18 mouse cellular contexts compared by ENCODE assay signal in genomic region chr9:122103550-122104284, GRCm38 (mm10). TPM values are rescaled to one million over a fixed set of nuclear protein-coding genes. Genes with fewer than 3 reads are reported as not detected.
DNase-seq lines count a peak whose midpoint lies in the region; ATAC-seq lines count a peak whose summit lies in the region.
"Had no signal": no experiment of that assay in that cellular context is flagged by ENCODE, and none has a peak within 500 bp of the region (broad histone marks: within the 10 kb centered on the region; RNA-seq: fewer than 3 reads in every experiment).

No protein-coding gene starts in this region.

- intact Hi-C loops in heart, postnatal 14 days (cut with DNase I): no loop called here

- H3K36me3 ChIP-seq in liver, embryonic 11.5 days (ENCODE audit: control insufficient read depth, insufficient read depth, low read length): no peaks in the 10 kb centered on the region
- H3K36me3 ChIP-seq: heart, embryonic 13.5 days; hindbrain, embryonic 10.5 days had no signal

- H3K27ac ChIP-seq in liver, embryonic 11.5 days (ENCODE audit: low read depth, low read length): peak overlapping the region; percentile 41; the same call in 1 of the 2 replicates
- H3K27ac ChIP-seq: heart, embryonic 13.5 days; hindbrain, embryonic 10.5 days had no signal

- H3K9me3 ChIP-seq in liver, embryonic 11.5 days (ENCODE audit: control insufficient read depth, low read length): no peaks in the 10 kb centered on the region
- H3K9me3 ChIP-seq: heart, embryonic 13.5 days; hindbrain, embryonic 10.5 days had no signal

- no peak overlapping the region for H3K4me3 ChIP-seq in liver, embryonic 11.5 days (ENCODE audit: low read depth, low read length)
- H3K4me3 ChIP-seq: heart, embryonic 13.5 days; hindbrain, embryonic 10.5 days had no signal

- H3K4me2 ChIP-seq in liver, embryonic 11.5 days: peak overlapping the region; percentile 16
- H3K4me2 ChIP-seq: heart, embryonic 13.5 days; midbrain, embryonic 11.5 days had no signal

- DNase-seq in heart, adult 11 months: peak; percentile 82
- DNase-seq in heart, postnatal 14 days: no peak
- DNase-seq in c-Kit-negative CD71-positive TER-119-positive erythroid progenitor cells, embryonic 14.5 days (ENCODE audit: low read depth, low spot score): peak; percentile 48
- no peak for DNase-seq in liver, embryonic 11.5 days (ENCODE audit: low spot score)
- DNase-seq in retina, postnatal 1 day: peak; percentile 52
- DNase-seq in embryo, embryonic 9.5 days (ENCODE audit: extremely low spot score): no peak
- no peak for DNase-seq in spleen, postnatal 36 days (ENCODE audit: low spot score in 2 of 2)
- DNase-seq in thymus, postnatal 10 days (ENCODE audit: low spot score in 2 of 2): no peak
- DNase-seq: adrenal gland, adult 2 months; cerebellum, adult 8-10 months; forebrain, postnatal 0 days; kidney, postnatal 10 days; lung, postnatal 14 days; thymus, postnatal 25 days had no signal

- peak; percentile 99 for ATAC-seq in liver, embryonic 11.5 days (replicated peaks; ENCODE audit: low FRiP score)
- ATAC-seq: forebrain, postnatal 0 days; inflammation-experienced regulatory T-cells, adult 6 months had no signal

- no peak overlapping the region for H3K9ac ChIP-seq in liver, embryonic 11.5 days (ENCODE audit: low read depth, low read length)
- H3K9ac ChIP-seq: forebrain, postnatal 0 days; heart, embryonic 13.5 days had no signal

- H3K27me3 ChIP-seq in liver, embryonic 11.5 days (replicated peaks; ENCODE audit: control insufficient read depth, insufficient read depth, low read length): 0 out of 2 replicates have a peak, but pooled peaks cover 2% of the 10 kb centered on the region

- 34% methylated on average over 9 of the region's 9 CpGs for WGBS in liver, embryonic 11.5 days

- H3K4me1 ChIP-seq in liver, embryonic 11.5 days (replicated peaks; ENCODE audit: control insufficient read depth, insufficient read depth, low read length): peaks cover 9% of the 10 kb centered on the region
- H3K4me1 ChIP-seq: hindbrain, embryonic 10.5 days had no signal

RNA-seq across cellular contexts. Expression of gene Snrk, which starts 13.3 kb away (rescaled TPM):
- 100 to 1,000 TPM; 173 to 206 TPM for total RNA-seq in heart, postnatal 14 days (2021)
- polyA plus RNA-seq in liver, embryonic 11.5 days (2014; fragmentation: Nextera tagmentation; extraction: Ambion mirVana): 27.0 and 34.1 TPM in 2 replicates

Comparison
In these comparisons a context has a peak if more than half of its experiments do, and no peak if none do; other contexts are left out.
1. DNase-seq: peak in heart, adult 11 months (single experiment), c-Kit-negative CD71-positive TER-119-positive erythroid progenitor cells, embryonic 14.5 days (single experiment) and retina, postnatal 1 day (single experiment); none in heart, postnatal 14 days (0 of 2), liver, embryonic 11.5 days (single experiment), embryo, embryonic 9.5 days (single experiment), spleen, postnatal 36 days (0 of 2) and thymus, postnatal 10 days (0 of 2).